Mouse (Mus musculus) thymus, adult 2 months (tissue): ENCODE measurements around the gene Bcap29. TPM values are rescaled to one million over a fixed set of nuclear protein-coding genes. Genes with fewer than 3 reads are reported as not detected.
"Not testable (repeated sequence)": the region's sequence is repeated elsewhere in the genome, so short reads cannot be mapped to it uniquely, and the experiment has no call there.

Experiments
- DNase-seq: peaks from one replicate; pipeline ENCODE4 v3.0.0; 2021
- H3K27ac ChIP-seq: fragments of 200-500 bp; 2 replicates; pipeline ENCODE4 v1.5.1; 2012; ENCODE audit warnings: low read length, control low read depth; ENCODE audit not compliant: control insufficient read depth, insufficient read depth
- H3K27me3 ChIP-seq: fragments of 200-500 bp; 2 replicates; pipeline ENCODE4 v1.6.1; 2012; ENCODE audit warnings: mild to moderate bottlenecking, low read length, moderate library complexity, mixed read lengths; ENCODE audit not compliant: control insufficient read depth, insufficient read depth
- H3K36me3 ChIP-seq: fragments of 200-500 bp; 2 replicates; pipeline ENCODE4 v1.6.1; 2012; ENCODE audit warnings: mild to moderate bottlenecking, low read length, moderate library complexity; ENCODE audit not compliant: control insufficient read depth, insufficient read depth
- H3K4me1 ChIP-seq: fragments of 200-500 bp; replicated peaks from 2 replicates; pipeline ENCODE4 v1.6.1; 2012; ENCODE audit warnings: low read length; ENCODE audit not compliant: control insufficient read depth, insufficient read depth
- H3K4me3 ChIP-seq: fragments of 200-500 bp; 2 replicates; pipeline ENCODE4 v1.5.1; 2012; ENCODE audit warnings: mild to moderate bottlenecking, low read length, control low read depth, moderate library complexity; ENCODE audit not compliant: control insufficient read depth, insufficient read depth
- CTCF ChIP-seq: fragments of 200-500 bp; IDR thresholded peaks from 2 replicates; pipeline ENCODE4 v1.5.1; 2012; ENCODE audit warnings: mild to moderate bottlenecking, control low read depth, low read length, moderate library complexity, borderline replicate concordance; ENCODE audit not compliant: control insufficient read depth, poor library complexity, insufficient read depth; ENCODE audit errors: extremely low read depth
- POLR2A ChIP-seq: fragments of 200-500 bp; IDR thresholded peaks from 2 replicates; pipeline ENCODE4 v1.6.1; 2012; ENCODE audit warnings: mild to moderate bottlenecking, low read length, control low read depth, moderate library complexity; ENCODE audit not compliant: control insufficient read depth, poor library complexity, insufficient read depth; ENCODE audit errors: extremely low read depth
- WGBS: fragments of 180-500 bp; shearing (Covaris S2); methylation state at CpG from one replicate; pipeline ENCODE4 v1.1.7; 2018; 5-methylcytosine and 5-hydroxymethylcytosine counted together
- polyA plus RNA-seq: library from polyadenylated mRNA; depleted of rRNA; stranded (reverse); fragments of >200 nt; gene quantifications from 2 replicates; pipeline ENCODE4 v1.2.3, GENCODE M21; 2012

Bcap29 gene
- polyA plus RNA-seq, 1 experiment: 3.9 TPM

DNA sequence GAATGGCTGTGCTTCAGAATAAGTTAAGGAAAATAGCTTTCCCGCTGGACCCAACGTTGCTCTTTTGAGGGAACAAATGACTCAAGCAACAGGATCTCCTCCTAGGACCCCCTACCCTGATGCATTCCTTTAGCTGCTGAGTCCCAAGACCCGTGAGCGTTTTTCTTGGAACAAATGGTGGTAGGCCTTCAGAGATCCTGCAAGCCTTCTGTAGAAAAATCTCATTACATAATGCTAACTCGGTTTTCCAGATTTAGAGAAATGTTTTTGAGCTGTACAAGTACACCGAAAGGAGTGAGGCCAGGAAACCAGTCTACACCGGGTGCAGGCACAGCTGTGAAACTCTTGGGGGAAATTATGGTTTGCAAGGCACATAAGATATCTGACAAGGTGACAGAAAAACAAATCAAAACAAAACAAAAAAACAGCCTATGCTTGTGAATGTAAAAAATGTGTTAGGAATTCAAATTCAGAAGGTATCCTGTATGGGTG is 53.1 kb downstream of the Bcap29 start:
- no peaks in the 10 kb centered on the region for H3K27me3 ChIP-seq
- 88% methylated on average over 7 of the region's 7 CpGs for WGBS
- no peaks in the 10 kb centered on the region for H3K36me3 ChIP-seq
- H3K27ac ChIP-seq: no peak overlapping the region
- H3K4me1 ChIP-seq: no peaks in the 10 kb centered on the region
- DNase-seq: no peak
- TF ChIP-seq POLR2A: no peak
- TF ChIP-seq CTCF: no peak
- H3K4me3 ChIP-seq: no peak overlapping the region

DNA sequence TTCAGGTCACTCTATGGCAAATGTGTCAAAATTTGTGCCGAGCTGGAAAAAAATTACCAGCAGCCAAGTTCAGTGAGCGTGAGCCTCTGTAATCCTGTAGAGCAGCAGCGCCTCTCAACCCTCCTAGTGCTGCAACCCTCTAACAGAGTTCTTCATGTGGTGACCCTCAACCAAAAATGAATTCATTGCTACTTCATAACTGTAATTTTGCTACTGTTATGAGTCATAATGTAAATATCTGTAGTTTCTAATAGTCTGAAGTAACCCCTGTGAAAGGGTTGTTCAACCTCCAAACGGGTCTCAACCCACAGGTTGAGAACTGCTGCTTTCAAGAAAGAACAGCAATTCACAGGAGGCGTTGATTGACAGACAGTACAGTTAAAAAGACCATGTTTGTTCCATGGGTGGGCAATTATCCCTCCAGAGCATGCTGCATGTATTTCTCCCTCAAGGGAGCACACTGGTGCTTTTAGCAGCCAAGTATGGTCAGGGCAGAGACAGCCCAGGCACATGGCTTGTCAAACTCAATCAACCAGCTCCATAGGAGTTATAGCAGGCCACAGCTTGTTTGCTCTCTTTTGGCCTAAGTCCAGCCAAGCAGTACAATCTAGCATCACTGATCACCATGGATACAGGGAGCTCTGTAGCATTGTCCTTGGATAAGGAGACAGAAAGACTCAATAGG is 53.7 kb downstream of the Bcap29 start:
- WGBS: 91% methylated on average over 5 of the region's 5 CpGs
- TF ChIP-seq POLR2A (no peak), CTCF (no peak)
- Histone ChIP-seq H3K27me3 (no peaks in the 10 kb centered on the region), H3K36me3 (no peaks in the 10 kb centered on the region), H3K4me1 (no peaks in the 10 kb centered on the region), H3K4me3 (no peak overlapping the region), H3K27ac (no peak overlapping the region)
- no peak for DNase-seq

DNA sequence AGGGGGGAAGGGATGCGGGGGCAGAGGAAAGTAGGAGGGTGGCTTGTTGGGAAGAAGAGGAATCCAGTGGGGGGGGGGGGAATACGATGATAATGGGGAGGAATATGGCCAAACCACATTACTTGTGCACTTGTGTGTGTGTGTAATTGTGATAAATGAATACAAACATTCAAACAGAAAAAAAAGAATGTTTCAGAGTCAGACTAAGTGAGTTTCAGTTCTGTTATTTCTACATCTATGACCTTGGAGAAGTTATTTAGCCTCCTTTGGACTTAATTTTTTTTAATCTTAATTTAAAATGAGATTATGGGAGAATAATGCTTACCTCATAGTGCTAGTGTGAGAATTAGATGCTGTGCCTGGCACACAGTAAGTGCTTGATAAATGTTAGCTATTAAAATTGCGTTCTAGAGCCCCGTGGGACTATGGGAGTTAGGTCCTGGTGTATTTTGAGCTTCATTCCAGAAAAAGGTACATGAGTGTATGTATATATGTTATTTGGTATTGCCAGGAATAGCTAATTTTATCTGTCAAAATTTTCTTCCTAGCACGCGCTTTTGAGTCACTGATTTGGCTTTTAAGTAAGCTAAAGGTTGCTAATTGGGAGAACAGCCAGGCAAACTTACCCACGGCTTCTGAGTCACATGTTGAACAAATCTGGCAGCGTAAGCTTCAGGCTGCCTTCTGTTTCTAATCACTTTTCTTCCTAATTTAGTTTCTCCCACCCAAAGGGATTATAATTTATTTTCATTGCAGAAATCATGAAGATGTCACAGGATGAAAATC is 55.6 kb downstream of the Bcap29 start:
- Histone ChIP-seq H3K27ac (no peak overlapping the region), H3K27me3 (no peaks in the 10 kb centered on the region), H3K4me3 (no peak overlapping the region), H3K4me1 (no peaks in the 10 kb centered on the region), H3K36me3 (no peaks in the 10 kb centered on the region)
- no peak for TF ChIP-seq CTCF
- TF ChIP-seq POLR2A: no peak
- DNase-seq: no peak
- WGBS: 94% methylated on average over 8 of the region's 8 CpGs

DNA sequence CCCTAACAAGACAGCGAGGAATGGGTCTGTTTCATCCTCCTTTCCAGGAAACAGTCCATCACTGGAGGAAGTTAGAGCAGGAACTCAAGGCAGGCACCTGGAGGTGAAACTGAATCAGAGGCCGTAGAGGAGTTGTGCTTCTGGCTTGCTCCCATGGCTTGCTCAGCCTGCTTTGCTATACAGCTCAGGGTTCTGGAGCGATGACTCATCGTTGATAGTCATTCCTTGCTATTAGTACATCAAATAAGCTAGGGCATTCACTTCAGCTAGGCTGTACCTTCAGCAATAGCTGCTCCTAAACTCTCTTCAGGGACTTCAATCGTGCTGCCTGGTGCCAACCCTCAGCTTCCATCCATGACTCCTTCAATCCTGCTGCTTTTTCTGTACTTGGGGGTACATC is 60.0 kb downstream of the Bcap29 start:
- Histone ChIP-seq H3K4me1 (no peaks in the 10 kb centered on the region), H3K27ac (no peak overlapping the region), H3K36me3 (no peaks in the 10 kb centered on the region), H3K27me3 (no peaks in the 10 kb centered on the region), H3K4me3 (no peak overlapping the region)
- WGBS: 95% methylated on average over 5 of the region's 5 CpGs
- TF ChIP-seq CTCF: no peak
- TF ChIP-seq POLR2A: no peak
- no peak for DNase-seq

DNA sequence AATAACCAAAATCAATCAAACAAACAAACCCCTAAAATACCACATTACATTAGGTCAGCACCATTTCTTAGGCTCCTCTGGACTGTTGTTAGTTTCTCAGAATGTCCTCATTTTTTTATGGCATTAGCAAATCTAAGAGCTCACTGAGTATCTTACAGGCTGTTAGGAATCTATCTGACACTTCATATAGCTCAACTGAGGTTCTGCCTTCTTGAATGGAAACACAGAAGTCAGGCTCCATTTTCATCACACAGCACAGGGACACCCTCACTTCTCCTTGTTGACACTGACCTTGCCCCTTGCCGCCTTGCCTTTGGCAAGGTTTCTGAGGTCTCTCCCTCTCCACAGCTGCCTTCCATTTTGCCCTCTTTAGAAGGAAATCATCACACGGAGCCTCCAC is 64.7 kb downstream of the Bcap29 start:
- Histone ChIP-seq H3K27ac (no peak overlapping the region), H3K27me3 (no peaks in the 10 kb centered on the region), H3K36me3 (no peaks in the 10 kb centered on the region), H3K4me3 (no peak overlapping the region), H3K4me1 (no peaks in the 10 kb centered on the region)
- 71% methylated on average over 2 of the region's 2 CpGs for whole genome bisulfite sequencing
- no peak for DNase-seq
- TF ChIP-seq POLR2A (no peak), CTCF (no peak)

DNA sequence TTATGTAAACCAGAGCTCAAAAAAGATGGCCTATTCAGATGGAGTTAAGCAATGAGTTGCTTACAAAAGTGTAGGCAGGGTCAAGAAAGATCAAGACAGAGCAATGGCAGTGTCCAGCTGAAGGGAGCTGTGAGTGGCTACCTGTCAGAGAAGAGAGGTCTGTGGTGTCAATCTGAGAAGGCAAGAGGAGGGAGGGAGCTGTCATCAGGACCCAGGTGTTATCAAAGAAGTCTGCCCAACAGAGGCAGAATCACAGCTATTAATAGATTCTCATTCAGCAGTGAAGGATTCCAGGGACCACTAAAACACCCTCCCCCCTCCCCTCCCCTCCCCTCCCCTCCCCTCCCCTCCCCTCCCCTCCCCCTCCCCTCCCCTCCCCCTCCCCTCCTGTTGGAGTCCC is 65.8 kb downstream of the Bcap29 start:
- Histone ChIP-seq H3K4me3 (no peak overlapping the region), H3K4me1 (no peaks in the 10 kb centered on the region), H3K27me3 (no peaks in the 10 kb centered on the region), H3K36me3 (no peaks in the 10 kb centered on the region), H3K27ac (no peak overlapping the region)
- DNase-seq: no peak
- TF ChIP-seq POLR2A (no peak), CTCF (no peak)

DNA sequence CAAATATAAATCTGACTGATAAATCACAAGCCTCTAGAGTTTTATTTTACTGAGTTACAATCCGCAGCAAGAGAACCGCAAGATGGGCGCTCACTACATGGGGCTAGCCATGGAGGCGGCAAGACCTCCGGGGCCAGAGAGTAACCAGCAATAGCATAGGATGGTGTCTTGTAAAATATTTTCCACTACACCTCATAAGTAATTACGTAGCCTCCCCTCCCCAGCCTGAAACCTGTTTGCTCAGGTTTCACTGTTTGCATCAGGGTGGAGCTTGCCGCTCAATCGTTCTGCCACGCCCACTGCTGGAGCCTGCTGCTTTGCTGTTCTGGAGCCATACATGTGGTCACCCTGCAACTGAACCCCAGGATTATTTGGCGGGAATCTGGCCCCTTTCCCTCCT is 66.9 kb downstream of the Bcap29 start:
- not testable (repeated sequence) for DNase-seq, H3K4me1 ChIP-seq, H3K36me3 ChIP-seq, H3K27ac ChIP-seq, H3K27me3 ChIP-seq
- WGBS: 34% methylated on average over 10 of the region's 10 CpGs
- peak overlapping the region; percentile 14 for H3K4me3 ChIP-seq
